Mouse (Mus musculus) G1E (cell line): ENCODE measurements around the gene Gm15217.

Source experiments
- CTCF ChIP-seq: IDR thresholded peaks from 2 replicates; pipeline ENCODE4 v1.5.1; 2012; ENCODE audit warnings: low read depth, low read length, inconsistent platforms, mixed read lengths
- GATA1 ChIP-seq: IDR thresholded peaks from 2 replicates; pipeline ENCODE4 v1.6.1; 2012; ENCODE audit warnings: borderline replicate concordance, low read length, inconsistent platforms, mixed read lengths
- GATA2 ChIP-seq: IDR thresholded peaks from 2 replicates; pipeline ENCODE4 v1.6.1; 2012; ENCODE audit warnings: low read depth, low read length, inconsistent platforms, borderline replicate concordance
- POLR2AphosphoS5 ChIP-seq: IDR thresholded peaks from 2 replicates; pipeline ENCODE4 v1.6.1; 2012; ENCODE audit warnings: low read depth, low read length, inconsistent platforms; ENCODE audit not compliant: insufficient replicate concordance
- TAL1 ChIP-seq: conservative IDR thresholded peaks from 2 replicates; pipeline ENCODE4 v1.6.1; 2012; ENCODE audit warnings: low read depth, low read length, inconsistent platforms, mixed read lengths

- no peak for TF ChIP-seq CTCF
- TF ChIP-seq TAL1: no peak
- no peak for TF ChIP-seq GATA1
- no peak for TF ChIP-seq POLR2AphosphoS5
- TF ChIP-seq GATA2: no peak
Measured at GRCm38 (mm10) chr14:46372452-46372851, 6.8 kb upstream of the Gm15217 start.
